Mouse (Mus musculus) stomach, embryonic 14.5 days (tissue): ENCODE data around the gene Dync1h1. TPM values are rescaled to one million over a fixed set of nuclear protein-coding genes. Genes with fewer than 3 reads are reported as not detected.
A peak's percentile ranks its signal among the peaks of the same experiment; 100 is the strongest.
"Not testable (repeated sequence)": the region's sequence is repeated elsewhere in the genome, so short reads cannot be mapped to it uniquely, and the experiment has no call there.

Source experiments
- ATAC-seq: fragments of 200-750 bp; cut with Nextera tagmentation; 2 replicates; pipeline ENCODE4 v1.8.0; 2017; ENCODE audit warnings: low read depth, moderate TSS enrichment; ENCODE audit not compliant: insufficient number of reproducible peaks, insufficient read depth, low FRiP score
- H3K27ac ChIP-seq: fragments of 300-500 bp; sonication (generic); 2 replicates; pipeline ENCODE4 v1.5.1; 2014; ENCODE audit warnings: mild to moderate bottlenecking, low read length, moderate library complexity, mixed read lengths
- H3K27me3 ChIP-seq: fragments of 300-500 bp; sonication (generic); 2 replicates; pipeline ENCODE4 v1.6.1; 2014; ENCODE audit warnings: low read length, control low read depth, mixed read lengths; ENCODE audit not compliant: control insufficient read depth, insufficient read depth
- H3K36me3 ChIP-seq: fragments of 300-500 bp; sonication (generic); 2 replicates; pipeline ENCODE4 v1.6.1; 2014; ENCODE audit warnings: mild to moderate bottlenecking, control low read depth, low read length, moderate library complexity, mixed read lengths; ENCODE audit not compliant: control insufficient read depth, insufficient read depth
- H3K4me1 ChIP-seq: fragments of 300-500 bp; sonication (generic); 2 replicates; pipeline ENCODE4 v1.6.1; 2014; ENCODE audit warnings: low read length, control low read depth, mixed read lengths; ENCODE audit not compliant: control insufficient read depth, insufficient read depth
- H3K4me2 ChIP-seq: fragments of 300-500 bp; sonication (generic); replicated peaks from 2 replicates; pipeline ENCODE4 v1.6.1; 2014; ENCODE audit warnings: low read depth, low read length, control low read depth
- H3K4me3 ChIP-seq: fragments of 300-500 bp; sonication (generic); 2 replicates; pipeline ENCODE4 v1.5.1; 2014; ENCODE audit warnings: low read depth, low read length, control low read depth
- H3K9ac ChIP-seq: fragments of 300-500 bp; sonication (generic); replicated peaks from 2 replicates; pipeline ENCODE4 v1.6.1; 2014; ENCODE audit warnings: low read depth, mild to moderate bottlenecking, control low read depth, low read length, moderate library complexity, mixed read lengths
- H3K9me3 ChIP-seq: fragments of 300-500 bp; sonication (generic); 2 replicates; pipeline ENCODE4 v1.6.1; 2016; ENCODE audit warnings: low read depth, low read length, control low read depth; ENCODE audit not compliant: control insufficient read depth
- WGBS: fragments of 180-500 bp; shearing (Covaris S2); extraction: QIAGEN DNeasy Blood & Tissue Kit; methylation state at CpG from one replicate; pipeline ENCODE4 v1.1.7; 2014; 5-methylcytosine and 5-hydroxymethylcytosine counted together
- polyA plus RNA-seq: library from polyadenylated mRNA; unstranded; fragments of >200 nt; fragmentation: Nextera tagmentation; extraction: Ambion mirVana; gene quantifications from 2 replicates; pipeline ENCODE4 v1.2.1, GENCODE M21; 2014

Gene Dync1h1
- polyA plus RNA-seq, 1 experiment from 2014 or later, result 70.6 TPM

DNA sequence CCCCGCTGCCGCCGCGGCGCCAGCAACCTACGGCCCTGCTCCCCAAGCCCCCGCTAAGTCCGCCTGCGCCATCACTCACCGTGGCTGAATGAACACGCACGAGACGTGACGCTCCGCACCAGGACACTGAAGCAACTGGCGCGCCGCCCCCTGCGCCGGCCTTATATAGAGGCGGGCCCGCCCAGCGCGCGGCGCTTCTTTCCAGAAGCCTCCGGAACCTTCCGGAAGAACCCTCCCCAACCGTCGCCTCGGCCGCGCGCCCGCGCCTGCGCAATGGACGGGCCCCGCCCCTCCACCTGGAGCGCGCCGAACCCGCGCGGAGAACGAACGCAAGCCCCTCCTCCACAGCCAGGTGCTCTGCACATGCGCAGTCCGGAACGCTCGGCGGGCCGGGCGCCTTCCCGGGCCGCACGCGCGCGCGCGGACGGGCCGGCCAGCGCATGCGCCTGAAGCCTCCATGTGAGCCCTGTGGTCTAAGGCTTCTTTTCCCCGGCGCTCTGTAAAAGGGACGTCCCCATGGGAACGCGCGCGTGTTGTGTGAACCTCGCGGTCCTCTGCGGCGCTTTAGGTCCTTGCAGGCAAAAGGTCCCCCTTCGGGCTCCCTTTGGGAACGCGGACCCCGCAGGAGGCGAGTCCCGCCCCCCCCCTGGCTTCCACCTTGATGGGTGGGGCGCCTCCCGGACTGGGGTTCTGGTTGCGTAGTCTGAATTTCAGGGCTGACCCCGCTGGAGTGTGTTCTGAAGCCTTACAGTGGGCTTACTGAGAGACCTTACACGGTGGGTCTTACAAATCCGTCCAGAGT lies 95.1 kb downstream of the Dync1h1 start:
- Histone ChIP-seq H3K36me3 (peaks cover 23% of the 10 kb centered on the region), H3K27ac (peak overlapping the region; percentile 93), H3K4me3 (peak overlapping the region; percentile 98), H3K4me2 (peak overlapping the region; percentile 55), H3K4me1 (peaks cover 12% of the 10 kb centered on the region), H3K9ac (peak overlapping the region; percentile 99), H3K9me3 (no peaks in the 10 kb centered on the region), H3K27me3 (no peaks in the 10 kb centered on the region)
- peak; percentile 95 for ATAC-seq
- WGBS, result under 1% methylated on average over 89 of the region's 89 CpGs

DNA sequence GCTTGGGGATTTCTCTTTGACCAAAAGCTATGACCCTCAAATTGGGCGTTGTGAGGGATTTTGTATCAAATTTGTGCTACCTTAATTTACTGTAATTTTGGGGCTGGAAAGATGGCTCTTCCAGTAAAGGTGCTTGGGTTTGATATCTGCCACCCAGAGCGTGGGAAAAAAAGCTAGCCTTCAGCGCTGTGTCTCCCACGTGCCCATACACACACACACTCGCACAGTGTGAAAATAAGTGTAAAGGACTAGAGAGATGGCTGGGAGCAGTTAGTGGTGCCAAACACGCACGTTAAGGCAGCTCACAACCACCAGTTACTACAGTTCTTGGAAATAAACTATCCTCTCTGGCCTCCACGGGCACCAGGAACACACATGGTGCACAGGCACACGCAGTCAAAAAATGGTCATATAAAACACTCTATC lies 95.7 kb downstream of the Dync1h1 start:
- peak overlapping the region; percentile 42 for H3K4me2 ChIP-seq
- no peak for ATAC-seq
- H3K9ac ChIP-seq, result peak overlapping the region; percentile 50
- H3K27ac ChIP-seq, result peak overlapping the region; percentile 40; the same call in 1 of the 2 replicates
- no peaks in the 10 kb centered on the region for H3K9me3 ChIP-seq
- H3K4me3 ChIP-seq, result peak overlapping the region; percentile 98
- H3K4me1 ChIP-seq, result peaks cover 12% of the 10 kb centered on the region
- peaks cover 18% of the 10 kb centered on the region for H3K36me3 ChIP-seq
- no peaks in the 10 kb centered on the region for H3K27me3 ChIP-seq
- 43% methylated on average over 9 of the region's 9 CpGs for WGBS

DNA sequence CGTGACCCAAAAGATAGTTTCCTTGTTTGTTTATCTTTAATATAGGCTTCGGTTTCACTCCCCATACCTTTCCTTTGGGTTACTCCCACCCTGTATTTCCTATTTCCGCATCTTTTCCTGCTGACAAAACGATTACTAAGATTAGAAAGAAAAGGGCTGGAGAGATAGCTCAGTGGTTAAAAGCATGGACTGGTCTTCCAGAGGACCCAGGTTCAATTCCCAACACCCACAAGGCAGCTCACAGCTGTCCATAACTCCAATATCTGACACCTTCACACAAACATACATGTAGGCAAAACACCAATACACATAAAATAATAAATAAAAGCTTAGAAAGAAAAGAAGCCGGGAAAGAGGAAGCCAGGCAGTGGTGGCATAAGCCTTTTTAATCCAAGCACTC lies 96.2 kb downstream of the Dync1h1 start:
- no peaks in the 10 kb centered on the region for H3K9me3 ChIP-seq
- peaks cover 18% of the 10 kb centered on the region for H3K36me3 ChIP-seq
- 68% methylated on average over 5 of the region's 5 CpGs for WGBS
- H3K27me3 ChIP-seq, result no peaks in the 10 kb centered on the region
- H3K27ac ChIP-seq, result no peak overlapping the region
- ATAC-seq, result no peak
- H3K4me2 ChIP-seq, result no peak overlapping the region
- no peak overlapping the region for H3K9ac ChIP-seq
- H3K4me1 ChIP-seq, result peaks cover 12% of the 10 kb centered on the region
- no peak overlapping the region for H3K4me3 ChIP-seq

DNA sequence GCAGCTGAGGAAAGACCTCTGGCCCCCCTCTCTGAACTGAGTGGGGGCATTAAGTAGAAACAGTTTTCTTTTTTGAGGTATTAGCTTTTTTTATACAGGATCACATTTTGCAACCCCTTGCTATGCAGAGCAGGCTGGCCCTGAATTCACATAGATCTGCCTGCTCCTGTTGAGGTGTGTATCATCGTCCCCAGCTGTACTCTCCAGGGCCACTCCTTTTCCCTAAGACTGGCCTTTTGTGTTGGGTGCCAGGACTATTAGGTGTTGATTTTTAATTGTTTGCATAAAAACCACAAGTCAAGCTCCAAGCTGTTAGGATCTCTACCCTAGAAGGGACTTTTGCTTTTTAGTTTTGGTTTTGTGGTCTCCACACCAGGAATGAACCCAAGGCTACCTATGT lies 96.8 kb downstream of the Dync1h1 start:
- Histone ChIP-seq H3K4me3 (no peak overlapping the region), H3K36me3 (peaks cover 13% of the 10 kb centered on the region), H3K27me3 (no peaks in the 10 kb centered on the region), H3K9ac (no peak overlapping the region), H3K9me3 (no peaks in the 10 kb centered on the region), H3K27ac (no peak overlapping the region), H3K4me2 (no peak overlapping the region), H3K4me1 (peaks cover 12% of the 10 kb centered on the region)
- 72% methylated on average over 1 of the region's 1 CpGs for WGBS
- ATAC-seq, result no peak

DNA sequence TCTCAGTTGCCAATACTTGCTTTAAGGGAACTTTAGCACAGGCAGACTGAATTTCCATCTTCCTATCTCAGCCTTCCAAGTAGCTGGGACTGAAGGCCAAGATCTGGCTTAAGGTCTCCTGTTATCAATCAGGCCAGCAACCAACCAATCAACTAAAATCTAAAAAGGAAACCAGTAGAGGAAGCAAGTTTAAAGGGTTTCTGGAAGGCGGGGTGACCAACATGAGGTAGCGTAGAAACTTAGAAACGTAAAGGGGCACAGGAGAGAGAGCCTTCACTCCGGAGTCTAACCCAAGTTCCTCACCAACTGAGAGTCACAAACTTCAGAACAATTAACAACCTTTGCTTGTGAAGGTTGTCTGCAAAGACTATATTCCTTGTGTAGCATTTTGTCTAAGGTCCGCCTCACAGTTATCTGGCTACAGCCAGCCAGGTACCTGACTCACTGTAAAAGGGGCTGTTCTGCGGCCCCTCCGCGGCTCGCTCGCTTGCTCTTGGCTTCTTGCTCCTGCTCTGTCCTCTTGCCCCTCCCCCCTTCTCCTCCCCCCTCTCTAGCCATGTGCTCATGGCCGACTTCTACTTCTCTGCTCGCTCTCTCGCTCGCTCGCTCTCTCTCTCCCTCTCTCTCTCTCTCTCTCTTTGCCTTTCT lies 97.4 kb downstream of the Dync1h1 start:
- no peaks in the 10 kb centered on the region for H3K9me3 ChIP-seq
- peak overlapping the region; percentile 23; the same call in 1 of the 2 replicates for H3K27ac ChIP-seq
- peaks cover 12% of the 10 kb centered on the region for H3K4me1 ChIP-seq
- H3K9ac ChIP-seq, result no peak overlapping the region
- ATAC-seq, result no peak
- WGBS, result 42% methylated on average over 15 of the region's 15 CpGs
- H3K36me3 ChIP-seq, result peaks cover 9% of the 10 kb centered on the region
- no peak overlapping the region for H3K4me2 ChIP-seq
- no peaks in the 10 kb centered on the region for H3K27me3 ChIP-seq
- no peak overlapping the region for H3K4me3 ChIP-seq

DNA sequence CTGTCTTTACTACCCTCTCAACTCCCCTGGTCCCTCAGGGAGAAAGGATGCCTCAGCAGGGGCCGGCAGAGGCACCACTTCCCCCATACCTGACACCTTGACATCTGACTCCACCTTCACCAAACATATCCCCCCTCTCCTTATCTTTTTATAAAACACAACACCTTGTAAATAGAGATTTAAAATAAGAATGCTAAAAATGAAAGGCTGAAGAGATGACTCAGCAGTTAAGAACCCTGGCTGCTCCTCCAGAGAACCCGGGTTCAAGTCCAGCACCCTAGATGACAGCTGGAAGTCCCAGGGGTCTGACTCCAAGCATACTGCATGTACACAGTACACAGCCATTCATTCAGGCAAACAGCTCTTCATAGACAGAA lies 97.9 kb downstream of the Dync1h1 start:
- ATAC-seq, result no peak
- H3K4me2 ChIP-seq, result no peak overlapping the region
- H3K36me3 ChIP-seq, result peaks cover 7% of the 10 kb centered on the region
- no peak overlapping the region for H3K4me3 ChIP-seq
- no peak overlapping the region for H3K27ac ChIP-seq
- H3K9ac ChIP-seq, result no peak overlapping the region
- 35% methylated on average over 2 of the region's 2 CpGs for WGBS
- no peaks in the 10 kb centered on the region for H3K27me3 ChIP-seq
- H3K4me1 ChIP-seq, result peaks cover 12% of the 10 kb centered on the region
- no peaks in the 10 kb centered on the region for H3K9me3 ChIP-seq

DNA sequence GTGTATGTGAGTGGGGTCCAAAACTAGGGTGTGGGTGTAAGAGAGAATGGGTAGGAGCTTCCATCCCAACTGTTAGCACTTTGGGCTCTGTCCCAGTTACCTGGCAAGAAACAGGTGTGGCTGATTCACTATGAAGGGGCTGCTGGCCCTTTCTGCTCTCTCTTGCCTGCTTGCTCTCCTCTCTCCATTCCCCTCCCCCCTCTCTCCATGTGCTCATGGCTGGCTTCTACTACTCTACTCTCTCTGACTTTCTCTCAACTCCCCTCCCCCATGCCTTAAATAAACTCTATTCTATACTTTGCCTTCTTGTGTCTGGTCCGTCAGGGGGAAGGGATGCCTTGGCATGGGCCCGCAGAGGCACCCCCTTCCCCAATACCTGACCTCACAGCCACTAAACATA lies 99.5 kb downstream of the Dync1h1 start:
- Histone ChIP-seq H3K27me3 (no peaks in the 10 kb centered on the region), H3K36me3 (no peaks in the 10 kb centered on the region), H3K9me3 (no peaks in the 10 kb centered on the region), H3K4me3 (no peak overlapping the region), H3K27ac (no peak overlapping the region), H3K4me1 (0 out of 2 replicates have a peak, but pooled peaks cover 5% of the 10 kb centered on the region), H3K4me2 (no peak overlapping the region), H3K9ac (no peak overlapping the region)
- WGBS, result 45% methylated on average over 2 of the region's 2 CpGs
- no peak for ATAC-seq

DNA sequence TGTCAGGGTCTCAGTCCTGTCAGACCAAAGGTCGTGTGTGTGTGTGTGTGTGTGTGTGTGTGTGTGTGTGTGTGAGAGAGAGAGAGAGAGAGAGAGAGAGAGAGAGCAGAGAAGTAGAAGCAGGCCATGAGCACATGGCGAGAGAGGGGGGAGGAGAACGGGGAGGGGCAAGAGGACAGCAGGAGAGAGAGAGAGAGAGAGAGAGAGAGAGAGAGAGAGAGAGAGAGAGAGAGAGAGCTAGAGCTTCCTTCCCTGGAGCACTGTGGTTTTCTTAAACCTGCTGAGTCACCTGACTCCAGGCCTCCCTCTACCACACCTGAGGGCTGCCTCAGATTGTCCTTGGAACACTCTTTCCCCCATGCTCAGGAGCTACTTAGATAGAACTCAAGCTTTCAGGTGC lies 100.1 kb downstream of the Dync1h1 start:
- H3K4me3 ChIP-seq, H3K36me3 ChIP-seq, H3K4me2 ChIP-seq, ATAC-seq, H3K9ac ChIP-seq, H3K4me1 ChIP-seq, H3K9me3 ChIP-seq, H3K27me3 ChIP-seq, H3K27ac ChIP-seq: not testable (repeated sequence)
- 16% methylated on average over 3 of the region's 3 CpGs for WGBS
